Mouse (Mus musculus): ENCODE measurements around the gene Vps11. TPM values are rescaled to one million over a fixed set of nuclear protein-coding genes. Genes with fewer than 3 reads are reported as not detected.
"Not testable (repeated sequence)": the region's sequence is repeated elsewhere in the genome, so short reads cannot be mapped to it uniquely, and the experiment has no call there.

The Vps11 gene
- polyA plus RNA-seq, 1 experiment from 2014 or later, result 29.8 TPM

GRCm38 (mm10) chr9:44342605-44343004 is 18.9 kb downstream of the Vps11 start:
- H3K4me2 ChIP-seq, result peak overlapping the region; percentile 75
- 94% methylated on average over 1 of the region's 1 CpGs for WGBS
- H3K27ac ChIP-seq, result no peak overlapping the region
- H3K4me3 ChIP-seq, result peak overlapping the region; percentile 91; the same call in 1 of the 2 replicates
- no peaks in the 10 kb centered on the region for H3K9me3 ChIP-seq
- H3K27me3 ChIP-seq, result no peaks in the 10 kb centered on the region
- H3K36me3 ChIP-seq, result peaks cover 35% of the 10 kb centered on the region
- H3K9ac ChIP-seq, result peak overlapping the region; percentile 88; the same call in 1 of the 2 replicates
- H3K4me1 ChIP-seq, result peaks cover 21% of the 10 kb centered on the region
- no peak for ATAC-seq (ENCODE audit: borderline replicate concordance, extremely low read depth, low FRiP score, low TSS enrichment)

GRCm38 (mm10) chr9:44342173-44342572 is 19.3 kb downstream of the Vps11 start:
- peak overlapping the region; percentile 75; the same call in 1 of the 2 replicates for H3K4me2 ChIP-seq
- 57% methylated on average over 3 of the region's 3 CpGs for WGBS
- H3K36me3 ChIP-seq, result peaks cover 35% of the 10 kb centered on the region
- no peak overlapping the region for H3K27ac ChIP-seq
- H3K4me3 ChIP-seq, result no peak overlapping the region
- H3K4me1 ChIP-seq, result peaks cover 26% of the 10 kb centered on the region
- ATAC-seq (ENCODE audit: borderline replicate concordance, extremely low read depth, low FRiP score, low TSS enrichment), result no peak
- H3K9ac ChIP-seq, result 0 out of 2 replicates have a peak overlapping the region, but pooled peaks have one; percentile 11
- H3K9me3 ChIP-seq, result no peaks in the 10 kb centered on the region
- H3K27me3 ChIP-seq, result no peaks in the 10 kb centered on the region

GRCm38 (mm10) chr9:44341487-44341886 is 20.0 kb downstream of the Vps11 start:
- no peak for ATAC-seq (ENCODE audit: borderline replicate concordance, extremely low read depth, low FRiP score, low TSS enrichment)
- H3K9ac ChIP-seq, result no peak overlapping the region

GRCm38 (mm10) chr9:44338574-44338973 is 22.9 kb downstream of the Vps11 start:
- Histone ChIP-seq H3K4me1 (peaks cover 31% of the 10 kb centered on the region), H3K36me3 (peaks cover 34% of the 10 kb centered on the region), H3K9ac (no peak overlapping the region), H3K27me3 (no peaks in the 10 kb centered on the region), H3K9me3 (no peaks in the 10 kb centered on the region), H3K4me2 (no peak overlapping the region), H3K4me3 (no peak overlapping the region), H3K27ac (no peak overlapping the region)
- no peak for ATAC-seq (ENCODE audit: borderline replicate concordance, extremely low read depth, low FRiP score, low TSS enrichment)
- WGBS, result 75% methylated on average over 5 of the region's 5 CpGs

More at GRCm38 (mm10) chr9:44341487-44341886, 20.0 kb downstream of the Vps11 start:
- Histone ChIP-seq H3K9me3 (no peaks in the 10 kb centered on the region), H3K4me1 (peaks cover 33% of the 10 kb centered on the region), H3K27me3 (no peaks in the 10 kb centered on the region), H3K36me3 (peaks cover 37% of the 10 kb centered on the region), H3K4me3 (no peak overlapping the region), H3K4me2 (no peak overlapping the region), H3K27ac (no peak overlapping the region)
- 84% methylated on average over 5 of the region's 5 CpGs for WGBS

GRCm38 (mm10) chr9:44337436-44338169 is 23.9 kb downstream of the Vps11 start:
- Histone ChIP-seq H3K4me3 (peak overlapping the region; percentile 75), H3K27ac (0 out of 2 replicates have a peak overlapping the region, but pooled peaks have one; percentile 23), H3K36me3 (peaks cover 43% of the 10 kb centered on the region), H3K27me3 (no peaks in the 10 kb centered on the region), H3K9ac (peak overlapping the region; percentile 98), H3K9me3 (no peaks in the 10 kb centered on the region), H3K4me1 (peaks cover 24% of the 10 kb centered on the region), H3K4me2 (peak overlapping the region; percentile 67)
- ATAC-seq (ENCODE audit: borderline replicate concordance, extremely low read depth, low FRiP score, low TSS enrichment), result no peak
- WGBS, result 64% methylated on average over 9 of the region's 9 CpGs

- H3K4me3 ChIP-seq, result peak overlapping the region; percentile 75
- WGBS, result 47% methylated on average over 3 of the region's 3 CpGs
- no peaks in the 10 kb centered on the region for H3K27me3 ChIP-seq
- H3K36me3 ChIP-seq, result peaks cover 47% of the 10 kb centered on the region
- ATAC-seq (ENCODE audit: borderline replicate concordance, extremely low read depth, low FRiP score, low TSS enrichment), result no peak
- peak overlapping the region; percentile 98 for H3K9ac ChIP-seq
- peaks cover 18% of the 10 kb centered on the region for H3K4me1 ChIP-seq
- H3K9me3 ChIP-seq, result no peaks in the 10 kb centered on the region
- H3K27ac ChIP-seq, result no peak overlapping the region
- H3K4me2 ChIP-seq, result peak overlapping the region; percentile 67
These were observed 24.5 kb downstream of the Vps11 start for GRCm38 (mm10) chr9:44336964-44337363.

GRCm38 (mm10) chr9:44336513-44336912 is 25.0 kb downstream of the Vps11 start:
- WGBS, result 26% methylated on average over 4 of the region's 4 CpGs
- Histone ChIP-seq H3K36me3 (peaks cover 52% of the 10 kb centered on the region), H3K9ac (peak overlapping the region; percentile 98), H3K4me1 (peaks cover 18% of the 10 kb centered on the region), H3K4me2 (peak overlapping the region; percentile 67), H3K4me3 (peak overlapping the region; percentile 75)
- not testable (repeated sequence) for H3K27me3 ChIP-seq; H3K9me3 ChIP-seq; ATAC-seq (ENCODE audit: borderline replicate concordance, extremely low read depth, low FRiP score, low TSS enrichment); H3K27ac ChIP-seq

GRCm38 (mm10) chr9:44336093-44336406 is 25.4 kb downstream of the Vps11 start:
- Histone ChIP-seq H3K4me1 (peaks cover 18% of the 10 kb centered on the region), H3K4me2 (peak overlapping the region; percentile 67)
- WGBS, result 1% methylated on average over 5 of the region's 5 CpGs

GRCm38 (mm10) chr9:44335331-44336092 is 26.0 kb downstream of the Vps11 start:
- Histone ChIP-seq H3K9me3 (no peaks in the 10 kb centered on the region), H3K4me3 (peak overlapping the region; percentile 75), H3K9ac (peak overlapping the region; percentile 98), H3K4me2 (peak overlapping the region; percentile 67), H3K36me3 (peaks cover 61% of the 10 kb centered on the region), H3K4me1 (peaks cover 18% of the 10 kb centered on the region), H3K27me3 (no peaks in the 10 kb centered on the region), H3K27ac (peak overlapping the region; percentile 99)
- under 1% methylated on average over 50 of the region's 50 CpGs for WGBS
- no peak for ATAC-seq (ENCODE audit: borderline replicate concordance, extremely low read depth, low FRiP score, low TSS enrichment)

More at GRCm38 (mm10) chr9:44336093-44336406, 25.4 kb downstream of the Vps11 start:
- peaks cover 57% of the 10 kb centered on the region for H3K36me3 ChIP-seq
- no peaks in the 10 kb centered on the region for H3K9me3 ChIP-seq
- H3K27me3 ChIP-seq, result no peaks in the 10 kb centered on the region
- H3K4me3 ChIP-seq, result peak overlapping the region; percentile 75
- H3K27ac ChIP-seq, result peak overlapping the region; percentile 99
- H3K9ac ChIP-seq, result peak overlapping the region; percentile 98
- ATAC-seq (ENCODE audit: borderline replicate concordance, extremely low read depth, low FRiP score, low TSS enrichment), result no peak

- Histone ChIP-seq H3K4me1 (peaks cover 18% of the 10 kb centered on the region), H3K4me2 (peak within 1 kb of the TSS; percentile 67), H3K27me3 (no peaks in the 10 kb centered on the region), H3K4me3 (peak within 1 kb of the TSS; percentile 75), H3K27ac (peak within 1 kb of the TSS; percentile 99), H3K9ac (peak within 1 kb of the TSS; percentile 98), H3K9me3 (no peaks in the 10 kb centered on the region), H3K36me3 (peaks cover 69% of the 10 kb centered on the region)
- ATAC-seq (ENCODE audit: borderline replicate concordance, extremely low read depth, low FRiP score, low TSS enrichment), result peak; percentile 95
- under 1% methylated on average over 91 of the region's 91 CpGs for WGBS
These were observed 26.8 kb downstream of the Vps11 start, which contains the start of gene H2afx for GRCm38 (mm10) chr9:44334396-44335330. Gene H2afx, plus strand, starts transcription at chr9:44334694.
